Mouse (Mus musculus): ENCODE data around the gene Gm28051.

Gm28051 gene

DNA sequence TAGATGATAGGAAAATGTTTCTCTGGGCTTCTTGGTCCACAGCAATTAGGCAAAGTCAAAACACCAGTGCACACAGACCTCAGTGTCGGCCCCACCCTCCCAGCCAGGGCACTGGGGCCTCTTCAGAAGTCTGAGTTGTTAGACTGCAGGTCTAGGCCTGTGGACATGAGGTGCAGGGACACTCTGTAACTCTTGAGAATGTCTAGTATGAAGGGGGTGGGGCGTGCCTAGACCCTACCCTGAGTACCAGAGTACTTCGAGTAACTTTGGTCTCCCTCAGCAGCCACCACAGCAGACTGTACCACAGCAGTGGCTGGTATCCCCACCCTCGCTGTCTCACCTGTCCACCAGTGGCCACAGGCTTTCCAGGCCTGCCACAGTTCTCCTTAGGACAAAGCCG, 71.2 kb downstream of the Gm28051 start:
- DNase-seq (ENCODE audit: low spot score in 2 of 2), result no peak

- no peak for DNase-seq (ENCODE audit: low spot score in 2 of 2)
These were observed 72.0 kb downstream of the Gm28051 start for GRCm38 (mm10) chr12:102685523-102685931.

- no peak for DNase-seq (ENCODE audit: low spot score in 2 of 2)
These were observed 72.7 kb downstream of the Gm28051 start for GRCm38 (mm10) chr12:102684720-102685386.

GRCm38 (mm10) chr12:102683979-102684378, 73.6 kb downstream of the Gm28051 start:
- no peak for DNase-seq (ENCODE audit: low spot score in 2 of 2)

DNA sequence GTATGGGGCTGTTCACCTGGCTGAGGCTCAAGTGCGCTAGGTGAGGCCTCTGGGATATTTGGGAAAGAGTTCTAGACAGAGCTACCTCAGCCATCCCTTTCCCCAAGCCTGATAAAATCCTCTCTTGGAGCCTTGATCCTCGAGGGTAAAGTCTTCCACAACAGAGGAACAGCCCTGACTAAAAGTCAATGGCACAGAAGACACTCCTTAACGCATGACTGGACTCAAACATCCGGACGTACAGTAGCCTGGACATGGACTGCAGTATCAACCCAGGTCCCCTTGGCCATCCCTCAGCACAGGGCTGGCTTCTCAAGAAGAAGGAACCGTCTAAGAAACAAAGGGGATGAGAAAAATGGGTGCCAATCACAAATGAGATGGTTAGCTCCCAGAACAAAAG, 74.1 kb downstream of the Gm28051 start:
- DNase-seq (ENCODE audit: low spot score in 2 of 2), result no peak

GRCm38 (mm10) chr12:102682722-102683299, 74.8 kb downstream of the Gm28051 start:
- DNase-seq (ENCODE audit: low spot score in 2 of 2), result no peak

GRCm38 (mm10) chr12:102682085-102682484, 75.5 kb downstream of the Gm28051 start:
- DNase-seq (ENCODE audit: low spot score in 2 of 2), result no peak

DNA sequence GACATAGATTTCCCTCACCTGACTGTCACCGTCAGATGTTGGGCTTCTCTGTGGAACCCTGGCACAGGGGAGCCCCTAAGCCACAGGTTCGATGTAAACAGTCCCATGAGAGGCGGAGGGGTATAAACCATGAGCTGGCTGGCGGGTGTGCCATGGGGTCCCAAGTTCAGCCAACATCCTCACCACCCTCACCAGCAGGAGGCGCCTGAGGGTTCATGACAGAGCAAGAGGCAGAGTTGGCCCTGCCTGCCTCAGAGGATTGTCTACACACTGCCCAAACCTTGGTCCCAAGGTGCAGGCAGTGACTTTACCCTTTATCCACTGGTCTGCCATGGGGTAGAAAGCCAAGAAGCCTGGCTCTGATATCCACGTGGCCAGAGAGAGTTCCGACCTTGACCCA, 76.0 kb downstream of the Gm28051 start:
- DNase-seq (ENCODE audit: low spot score in 2 of 2), result no peak

DNA sequence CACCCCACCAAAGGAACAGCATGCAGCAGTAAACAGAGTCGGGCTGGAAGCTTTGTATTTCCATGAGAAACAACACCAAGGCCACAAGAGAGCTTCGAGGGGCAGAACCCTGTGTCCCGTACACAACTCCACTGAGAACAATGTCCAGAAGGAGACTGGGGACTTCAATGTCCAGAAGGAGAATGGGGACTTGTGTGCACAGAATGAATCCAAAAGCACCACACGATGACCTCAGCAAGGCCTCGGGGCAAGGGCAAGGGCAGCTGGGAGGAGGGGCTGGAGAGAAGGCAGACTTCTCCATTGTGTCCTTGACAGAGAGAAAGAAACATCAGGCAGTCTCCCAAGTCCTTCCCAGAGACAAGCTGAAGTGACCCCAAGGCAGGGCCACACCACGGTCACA, 78.7 kb downstream of the Gm28051 start:
- DNase-seq (ENCODE audit: low spot score in 2 of 2), result no peak

DNA sequence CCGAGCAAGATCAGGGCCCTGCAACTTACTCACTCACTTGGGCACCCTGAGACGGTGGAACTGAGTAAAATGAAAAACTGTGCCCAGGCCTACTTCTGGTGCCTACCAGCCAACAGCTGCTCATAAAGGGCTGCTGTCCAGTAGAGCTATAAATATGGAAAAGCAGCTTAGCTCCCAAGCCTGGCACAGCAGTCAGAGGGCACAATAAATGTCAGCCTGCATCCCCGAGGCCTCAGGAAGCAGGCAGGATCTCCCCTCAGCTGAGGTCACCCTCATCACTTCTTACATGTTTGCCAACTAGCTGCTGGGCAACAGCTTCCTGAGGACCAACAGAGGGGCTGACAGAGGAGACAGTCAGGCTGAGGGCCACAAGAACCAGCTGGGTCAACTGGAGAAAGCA, 80.5 kb downstream of the Gm28051 start:
- no peak for DNase-seq (ENCODE audit: low spot score in 2 of 2)

GRCm38 (mm10) chr12:102674556-102674955, 83.0 kb downstream of the Gm28051 start:
- DNase-seq (ENCODE audit: low spot score in 2 of 2), result no peak

- no peak for DNase-seq (ENCODE audit: low spot score in 2 of 2)
These were observed 83.4 kb downstream of the Gm28051 start for GRCm38 (mm10) chr12:102674123-102674522.

- no peak for DNase-seq (ENCODE audit: low spot score in 2 of 2)
These were observed 84.4 kb downstream of the Gm28051 start for GRCm38 (mm10) chr12:102672857-102673839.

DNA sequence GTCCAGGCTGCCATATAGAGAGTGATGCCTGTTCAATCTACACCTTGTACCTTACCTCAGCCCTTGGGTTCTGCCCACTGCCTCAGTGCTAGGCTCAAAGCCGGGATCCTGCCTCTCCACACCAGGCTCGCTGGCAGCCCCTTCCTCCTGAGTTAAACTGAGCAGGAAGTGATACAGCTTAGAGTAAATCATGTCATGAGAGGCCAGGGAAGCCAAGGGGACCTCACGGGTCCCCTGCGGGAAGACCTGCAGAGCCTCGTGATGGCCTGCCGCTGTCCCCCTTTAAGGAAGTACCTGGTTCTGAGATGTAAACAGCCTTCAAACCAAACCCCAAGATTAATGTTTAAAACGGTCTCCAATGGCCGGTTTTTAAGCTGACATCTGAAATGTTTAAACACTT, 85.4 kb downstream of the Gm28051 start:
- DNase-seq (ENCODE audit: low spot score in 2 of 2), result no peak

GRCm38 (mm10) chr12:102670848-102671247, 86.7 kb downstream of the Gm28051 start:
- DNase-seq (ENCODE audit: low spot score in 2 of 2), result no peak
